Mouse (Mus musculus) heart, embryonic 12.5 days (tissue): ENCODE measurements around the gene Btnl9. TPM values are rescaled to one million over a fixed set of nuclear protein-coding genes. Genes with fewer than 3 reads are reported as not detected.
"Not testable (repeated sequence)": the region's sequence is repeated elsewhere in the genome, so short reads cannot be mapped to it uniquely, and the experiment has no call there.

Experiments
- ATAC-seq: fragments of 200-750 bp; cut with Nextera tagmentation; 2 replicates; pipeline ENCODE4 v1.8.0; 2017; ENCODE audit warnings: moderate TSS enrichment, moderate library complexity; ENCODE audit not compliant: insufficient number of reproducible peaks, low FRiP score
- H3K27ac ChIP-seq: fragments of 300-500 bp; sonication (generic); 2 replicates; pipeline ENCODE4 v1.5.1; 2016; ENCODE audit warnings: mild to moderate bottlenecking, moderate library complexity; ENCODE audit not compliant: poor library complexity, severe bottlenecking
- H3K27me3 ChIP-seq: fragments of 300-500 bp; sonication (generic); replicated peaks from 2 replicates; pipeline ENCODE4 v1.6.1; 2016; ENCODE audit warnings: mild to moderate bottlenecking, moderate library complexity
- H3K36me3 ChIP-seq: fragments of 300-500 bp; sonication (generic); 2 replicates; pipeline ENCODE4 v1.6.1; 2016; ENCODE audit warnings: mild to moderate bottlenecking, moderate library complexity
- H3K4me1 ChIP-seq: fragments of 300-500 bp; sonication (generic); replicated peaks from 2 replicates; pipeline ENCODE4 v1.6.1; 2016; ENCODE audit warnings: mild to moderate bottlenecking
- H3K4me2 ChIP-seq: fragments of 300-500 bp; sonication (generic); 2 replicates; pipeline ENCODE4 v1.6.1; 2016; ENCODE audit warnings: mild to moderate bottlenecking, moderate library complexity
- H3K4me3 ChIP-seq: fragments of 300-500 bp; sonication (generic); 2 replicates; pipeline ENCODE4 v1.5.1; 2016; ENCODE audit warnings: mild to moderate bottlenecking
- H3K9ac ChIP-seq: fragments of 300-500 bp; sonication (generic); 2 replicates; pipeline ENCODE4 v1.6.1; 2016; ENCODE audit warnings: mild to moderate bottlenecking, moderate library complexity
- H3K9me3 ChIP-seq: fragments of 300-500 bp; sonication (generic); replicated peaks from 2 replicates; pipeline ENCODE4 v1.6.1; 2016; ENCODE audit warnings: mild to moderate bottlenecking, moderate library complexity
- WGBS: fragments of 180-500 bp; shearing (Covaris S2); methylation state at CpG from one replicate; pipeline ENCODE4 v1.1.7; 2016; 5-methylcytosine and 5-hydroxymethylcytosine counted together
- polyA plus RNA-seq: library from polyadenylated mRNA; unstranded; fragments of >200 nt; fragmentation: Nextera tagmentation; extraction: Ambion mirVana; gene quantifications from 2 replicates; pipeline ENCODE4 v1.2.1, GENCODE M21; 2016

Gene Btnl9
- polyA plus RNA-seq, 1 experiment from 2014 or later: 1.4 TPM

GRCm38 (mm10) chr11:49183172-49183571, 3.8 kb downstream of the Btnl9 start:
- H3K27ac ChIP-seq: no peak overlapping the region
- H3K9ac ChIP-seq: no peak overlapping the region
- H3K4me2 ChIP-seq: no peak overlapping the region
- H3K36me3 ChIP-seq: no peaks in the 10 kb centered on the region
- no peaks in the 10 kb centered on the region for H3K27me3 ChIP-seq
- H3K9me3 ChIP-seq: no peaks in the 10 kb centered on the region
- no peak for ATAC-seq
- no peaks in the 10 kb centered on the region for H3K4me1 ChIP-seq
- WGBS: 58% methylated on average over 1 of the region's 1 CpGs
- no peak overlapping the region for H3K4me3 ChIP-seq

DNA sequence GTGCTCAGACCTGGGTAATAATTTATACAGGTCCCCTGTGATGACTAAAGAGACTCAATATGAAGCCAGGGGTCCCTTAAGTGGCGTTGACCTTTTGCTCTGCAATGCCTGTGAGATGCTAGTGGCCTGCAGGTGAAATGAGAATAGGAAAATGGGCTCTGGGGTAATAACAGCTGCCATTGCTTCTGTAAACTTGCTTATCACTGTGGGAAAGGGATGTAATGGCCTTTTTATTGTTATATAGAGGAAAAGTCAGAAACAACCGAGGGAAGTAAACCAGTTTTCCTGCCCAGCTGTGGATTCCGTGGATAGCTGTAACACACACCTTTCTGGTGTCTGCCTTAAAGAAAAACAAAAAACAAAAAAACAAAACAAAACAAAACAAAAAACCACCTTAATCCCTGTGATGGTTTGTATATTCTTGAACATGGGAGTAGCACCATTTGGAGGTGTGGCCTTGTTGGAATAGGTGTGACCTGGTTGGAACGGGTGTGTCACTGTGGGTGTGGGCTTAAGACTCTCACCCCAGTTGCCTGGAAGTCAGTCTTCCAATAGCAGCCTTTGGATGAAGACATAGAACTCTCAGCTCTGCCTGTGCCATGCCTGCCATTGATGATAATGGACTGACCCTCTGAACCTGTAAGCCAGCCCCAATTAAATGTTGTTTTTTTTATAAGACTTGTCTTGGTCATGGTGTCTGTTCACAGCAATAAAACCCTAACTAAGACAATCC, 10.7 kb downstream of the Btnl9 start:
- 67% methylated on average over 4 of the region's 4 CpGs for WGBS
- H3K4me3 ChIP-seq, ATAC-seq, H3K9me3 ChIP-seq, H3K4me1 ChIP-seq, H3K27ac ChIP-seq, H3K4me2 ChIP-seq, H3K36me3 ChIP-seq, H3K27me3 ChIP-seq, H3K9ac ChIP-seq: not testable (repeated sequence)

DNA sequence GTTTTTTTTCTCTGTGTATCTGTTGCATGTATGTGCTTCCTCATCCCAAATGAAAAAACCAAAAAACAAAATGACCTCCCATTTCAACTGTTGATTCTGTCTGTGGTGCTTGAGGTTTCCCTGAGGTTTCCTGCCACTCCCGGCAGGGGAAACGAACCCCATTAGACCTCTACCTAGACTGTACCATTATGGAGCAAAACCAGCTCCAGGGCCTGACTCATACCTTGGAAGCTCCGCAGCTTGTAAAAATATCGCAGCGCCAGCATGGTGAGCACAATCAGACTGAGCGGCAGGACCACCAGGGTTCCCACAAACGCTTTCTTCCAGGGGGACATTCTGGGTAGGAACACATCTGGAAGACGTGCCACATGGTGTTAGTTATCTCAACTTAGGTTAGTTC, 11.6 kb downstream of the Btnl9 start:
- H3K9me3 ChIP-seq: no peaks in the 10 kb centered on the region
- H3K9ac ChIP-seq: no peak overlapping the region
- H3K4me3 ChIP-seq: no peak overlapping the region
- WGBS: 82% methylated on average over 8 of the region's 8 CpGs
- no peak overlapping the region for H3K4me2 ChIP-seq
- ATAC-seq: no peak
- H3K4me1 ChIP-seq: no peaks in the 10 kb centered on the region
- no peak overlapping the region for H3K27ac ChIP-seq
- H3K27me3 ChIP-seq: 0 out of 2 replicates have a peak, but pooled peaks cover under 1% of the 10 kb centered on the region
- no peaks in the 10 kb centered on the region for H3K36me3 ChIP-seq

GRCm38 (mm10) chr11:49170576-49170975, 16.4 kb downstream of the Btnl9 start:
- no peak for ATAC-seq
- Histone ChIP-seq H3K4me3 (no peak overlapping the region), H3K4me1 (peaks cover 8% of the 10 kb centered on the region), H3K9ac (no peak overlapping the region), H3K36me3 (no peaks in the 10 kb centered on the region), H3K9me3 (peaks cover 7% of the 10 kb centered on the region), H3K27ac (no peak overlapping the region), H3K4me2 (no peak overlapping the region), H3K27me3 (peaks cover 21% of the 10 kb centered on the region)
- 76% methylated on average over 4 of the region's 4 CpGs for WGBS

DNA sequence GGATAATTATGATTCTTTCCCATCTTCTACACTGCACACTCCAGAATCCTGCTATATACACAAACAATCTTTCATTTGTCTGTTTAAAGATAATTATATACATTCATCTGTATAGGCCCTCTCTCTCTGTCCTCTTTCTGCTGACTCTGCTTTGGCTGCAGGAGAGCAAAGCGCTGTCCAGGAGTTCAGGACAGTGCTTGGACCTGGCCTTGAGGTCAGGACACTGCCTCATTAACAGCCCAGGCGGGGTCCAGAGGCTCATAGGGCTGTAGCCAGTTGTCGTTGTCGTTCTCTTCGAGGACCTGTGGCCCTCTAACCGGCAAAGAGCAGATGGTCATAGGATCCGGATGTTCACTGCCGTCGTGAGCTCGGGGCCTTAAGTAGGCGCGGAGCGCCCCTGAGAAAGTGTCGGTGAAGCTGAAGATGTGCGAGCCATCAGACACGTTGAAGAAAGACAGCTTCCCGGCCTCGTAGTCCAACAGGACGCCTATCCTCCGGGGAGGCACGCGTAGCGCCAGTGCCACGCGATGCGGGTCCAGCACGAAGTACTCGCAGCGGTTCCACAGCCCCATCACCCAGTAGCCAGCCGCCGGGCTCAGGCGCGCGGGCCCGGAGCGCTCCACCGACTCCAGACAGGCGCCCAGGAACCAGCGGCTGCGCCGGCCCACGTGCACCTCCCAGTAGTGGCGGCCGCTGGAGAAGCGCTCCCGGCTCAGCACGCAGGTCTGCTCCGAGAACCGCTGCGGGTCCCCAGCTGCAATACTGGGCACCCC, 17.9 kb downstream of the Btnl9 start:
- Histone ChIP-seq H3K36me3 (no peaks in the 10 kb centered on the region), H3K27ac (no peak overlapping the region), H3K27me3 (peaks cover 21% of the 10 kb centered on the region), H3K4me2 (peak overlapping the region; percentile 72), H3K9me3 (peaks cover 7% of the 10 kb centered on the region), H3K9ac (peak overlapping the region; percentile 3; the same call in 1 of the 2 replicates), H3K4me1 (peaks cover 8% of the 10 kb centered on the region), H3K4me3 (peak overlapping the region; percentile 38)
- peak; percentile 48; the same call in 1 of the 2 replicates for ATAC-seq
- WGBS: 4% methylated on average over 50 of the region's 50 CpGs

DNA sequence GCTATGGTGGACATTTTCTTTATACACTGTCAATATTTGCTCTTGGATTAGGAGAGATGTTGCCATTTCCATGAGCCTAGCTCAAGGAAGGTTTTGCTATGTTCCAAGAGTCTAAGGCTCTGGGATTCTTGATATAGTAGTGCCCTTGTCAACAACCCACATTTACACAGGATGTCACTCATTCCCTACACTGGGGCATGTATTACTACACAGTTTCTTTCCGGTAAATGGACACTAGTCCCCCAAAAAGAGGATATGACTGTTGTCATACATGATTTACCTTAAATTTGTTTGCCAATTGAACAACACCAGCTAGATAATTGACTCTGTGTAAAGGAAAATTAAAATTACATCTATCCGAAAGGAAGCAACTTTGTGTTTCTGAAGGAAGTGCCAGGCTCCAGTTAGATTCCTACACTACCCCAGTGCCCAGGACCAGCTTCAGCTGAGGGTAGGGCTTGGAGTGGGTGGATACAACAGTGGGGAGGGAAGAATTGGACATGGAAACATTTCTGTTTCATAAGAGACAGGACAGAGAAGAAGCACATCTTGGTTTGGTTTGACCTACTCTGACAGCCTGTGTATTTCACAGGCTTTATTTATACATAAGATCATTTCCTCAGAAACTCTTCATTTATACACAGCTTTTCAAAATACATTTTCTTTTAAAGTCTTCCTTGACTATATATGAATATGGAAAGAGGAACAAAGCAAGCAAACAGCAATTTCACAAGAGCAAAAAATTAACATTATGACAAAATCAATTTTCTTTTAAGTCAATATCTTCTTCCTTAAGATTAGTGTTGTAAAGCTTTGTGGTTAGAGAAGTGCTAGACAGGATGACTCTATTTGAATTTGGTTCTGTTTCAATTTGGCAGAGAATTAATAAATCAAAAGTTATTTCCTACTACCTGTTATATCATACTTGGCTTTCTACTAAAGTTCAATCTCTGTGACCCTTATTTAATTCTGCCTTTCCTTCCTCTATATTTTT, 29.8 kb downstream of the Btnl9 start:
- Histone ChIP-seq H3K4me2 (no peak overlapping the region), H3K27ac (no peak overlapping the region), H3K4me1 (no peaks in the 10 kb centered on the region), H3K36me3 (no peaks in the 10 kb centered on the region), H3K27me3 (no peaks in the 10 kb centered on the region), H3K9ac (no peak overlapping the region), H3K9me3 (no peaks in the 10 kb centered on the region), H3K4me3 (no peak overlapping the region)
- 70% methylated on average over 2 of the region's 2 CpGs for WGBS
- no peak for ATAC-seq

- no peaks in the 10 kb centered on the region for H3K4me1 ChIP-seq
- 72% methylated on average over 1 of the region's 1 CpGs for WGBS
- H3K36me3 ChIP-seq: no peaks in the 10 kb centered on the region
- no peaks in the 10 kb centered on the region for H3K27me3 ChIP-seq
- no peak within 1 kb of the TSS for H3K4me3 ChIP-seq
- no peak within 1 kb of the TSS for H3K4me2 ChIP-seq
- ATAC-seq: no peak
- H3K9ac ChIP-seq: no peak within 1 kb of the TSS
- no peaks in the 10 kb centered on the region for H3K9me3 ChIP-seq
- H3K27ac ChIP-seq: no peak within 1 kb of the TSS
Observed at GRCm38 (mm10) chr11:49154077-49154476, 32.9 kb downstream of the Btnl9 start, which contains the start of gene Olfr1394. Olfr1394 (plus strand) TSS chr11:49154377.

DNA sequence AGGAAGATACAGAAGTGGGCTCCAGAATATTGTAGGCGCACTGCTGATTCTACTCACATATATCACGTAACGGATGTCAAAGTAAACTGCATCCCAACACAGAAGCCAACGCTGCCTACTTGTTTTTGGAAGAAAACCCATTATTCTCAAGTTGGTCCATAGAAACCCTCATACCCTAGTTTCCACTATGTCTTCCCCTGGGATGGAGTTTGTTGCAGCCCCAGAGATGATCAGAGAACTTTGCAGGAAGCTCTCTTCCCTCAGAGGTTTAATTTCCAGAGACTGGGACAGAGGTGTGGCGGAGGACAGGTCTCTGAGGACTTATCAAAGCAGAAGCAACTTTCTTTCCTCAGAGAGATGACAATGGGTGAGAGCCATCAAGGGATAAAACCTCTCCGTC, 45.0 kb downstream of the Btnl9 start, which contains the start of gene Olfr1395:
Gene Olfr1395 (plus strand): TSS at position 301 of the 400 bp plus-strand sequence.
- no peak for ATAC-seq
- 80% methylated on average over 6 of the region's 6 CpGs for WGBS

GRCm38 (mm10) chr11:49124169-49124568, 62.8 kb downstream of the Btnl9 start:
- 83% methylated on average over 2 of the region's 2 CpGs for WGBS
- Histone ChIP-seq H3K4me2 (no peak overlapping the region), H3K9ac (no peak overlapping the region), H3K4me3 (no peak overlapping the region), H3K36me3 (no peaks in the 10 kb centered on the region), H3K27me3 (no peaks in the 10 kb centered on the region), H3K27ac (no peak overlapping the region), H3K9me3 (no peaks in the 10 kb centered on the region), H3K4me1 (no peaks in the 10 kb centered on the region)
- no peak for ATAC-seq

More for the DNA sequence above, 45.0 kb downstream of the Btnl9 start, which contains the start of gene Olfr1395:
- Histone ChIP-seq H3K27me3 (no peaks in the 10 kb centered on the region), H3K9ac (no peak within 1 kb of the TSS), H3K4me1 (no peaks in the 10 kb centered on the region), H3K36me3 (no peaks in the 10 kb centered on the region), H3K9me3 (no peaks in the 10 kb centered on the region), H3K27ac (no peak within 1 kb of the TSS), H3K4me3 (no peak within 1 kb of the TSS), H3K4me2 (no peak within 1 kb of the TSS)

- Histone ChIP-seq H3K4me3 (no peak overlapping the region), H3K27me3 (no peaks in the 10 kb centered on the region), H3K36me3 (no peaks in the 10 kb centered on the region), H3K4me1 (no peaks in the 10 kb centered on the region), H3K27ac (no peak overlapping the region), H3K9me3 (no peaks in the 10 kb centered on the region), H3K4me2 (no peak overlapping the region), H3K9ac (no peak overlapping the region)
- 76% methylated on average over 3 of the region's 3 CpGs for WGBS
- ATAC-seq: no peak
Observed at GRCm38 (mm10) chr11:49119635-49120034, 67.3 kb downstream of the Btnl9 start.
